Comparison of ENCODE assay signal across 9 mouse cellular contexts in genomic region chr14:8003093-8003670, GRCm38 (mm10). TPM values are rescaled to one million over a fixed set of nuclear protein-coding genes. Genes with fewer than 3 reads are reported as not detected.
DNase-seq lines count a peak whose midpoint lies in the region; ATAC-seq lines count a peak whose summit lies in the region.
"Had no signal": no experiment of that assay in that cellular context is flagged by ENCODE, and none has a peak within 500 bp of the region (broad histone marks: within the 10 kb centered on the region; RNA-seq: fewer than 3 reads in every experiment).

No protein-coding gene starts in this region.

- WGBS in forebrain, embryonic 10.5 days: 2% methylated on average over 23 of the region's 23 CpGs
- WGBS in heart, embryonic 14.5 days: 2% methylated on average over 23 of the region's 23 CpGs
- WGBS in macrophage (ENCODE audit: missing documents): 1% methylated on average over 23 of the region's 23 CpGs
- WGBS in stomach, embryonic 15.5 days: under 1% methylated on average over 23 of the region's 23 CpGs

- H3K79me2 ChIP-seq in macrophage (ENCODE audit: inconsistent target): no peaks in the 10 kb centered on the region

- H3K4me3 ChIP-seq in forebrain, embryonic 10.5 days: peak overlapping the region; percentile 67
- peak overlapping the region; percentile 58 to 79 for H3K4me3 ChIP-seq in heart, embryonic 14.5 days (ENCODE audit: control insufficient read depth in 1 of 2, insufficient read depth in 1 of 2, low read depth in 1 of 2, low read length in 2 of 2)
- peak overlapping the region; percentile 24 for H3K4me3 ChIP-seq in macrophage (ENCODE audit: inconsistent target)
- peak overlapping the region; percentile 62 for H3K4me3 ChIP-seq in stomach, embryonic 15.5 days (replicated peaks)

- no peaks in the 10 kb centered on the region for H3K9me3 ChIP-seq in forebrain, embryonic 10.5 days
- H3K9me3 ChIP-seq in heart, embryonic 14.5 days (ENCODE audit: control insufficient read depth, low read length): no peaks in the 10 kb centered on the region
- no peaks in the 10 kb centered on the region for H3K9me3 ChIP-seq in stomach, embryonic 15.5 days

- peak overlapping the region; percentile 78 for H3K9ac ChIP-seq in heart, embryonic 14.5 days (ENCODE audit: low read length)
- H3K9ac ChIP-seq in stomach, embryonic 15.5 days: peak overlapping the region; percentile 51

- H3K27ac ChIP-seq in forebrain, embryonic 10.5 days: peak overlapping the region; percentile 84
- 0 out of 4 replicates have a peak overlapping the region, but pooled peaks of 1 of the 2 experiments have one; percentile 28 for H3K27ac ChIP-seq in heart, embryonic 14.5 days (replicated peaks in 1 of 2; ENCODE audit: control insufficient read depth in 1 of 2, insufficient read depth in 1 of 2, low read depth in 2 of 2, low read length in 2 of 2)
- no peak overlapping the region for H3K27ac ChIP-seq in macrophage
- H3K27ac ChIP-seq in stomach, embryonic 15.5 days: peak overlapping the region; percentile 40; the same call in 1 of the 2 replicates

- H3K4me1 ChIP-seq in forebrain, embryonic 10.5 days: peaks cover 29% of the 10 kb centered on the region
- peaks cover 12 to 14% of the 10 kb centered on the region in 2 experiments for H3K4me1 ChIP-seq in heart, embryonic 14.5 days (ENCODE audit: control insufficient read depth in 2 of 2, insufficient read depth in 2 of 2, low read length in 2 of 2)
- H3K4me1 ChIP-seq in stomach, embryonic 15.5 days: peaks cover 16% of the 10 kb centered on the region

- H3K27me3 ChIP-seq in forebrain, embryonic 10.5 days (ENCODE audit: poor library complexity, severe bottlenecking): peaks cover 53% of the 10 kb centered on the region
- peaks cover 26% of the 10 kb centered on the region for H3K27me3 ChIP-seq in heart, embryonic 14.5 days (ENCODE audit: control insufficient read depth, insufficient read depth, low read length)
- 0 out of 2 replicates have a peak, but pooled peaks cover 4% of the 10 kb centered on the region for H3K27me3 ChIP-seq in stomach, embryonic 15.5 days (replicated peaks)

- ATAC-seq in cerebellum, adult (ENCODE audit: insufficient number of reproducible peaks, low FRiP score, low TSS enrichment): peak; percentile 37
- ATAC-seq in heart, embryonic 14.5 days (ENCODE audit: insufficient number of reproducible peaks, insufficient read depth, low FRiP score, low read depth): peak; percentile 32
- 0 out of 2 replicates have a peak, but pooled peaks have one; percentile 24 for ATAC-seq in stomach, embryonic 15.5 days (ENCODE audit: insufficient read depth, low FRiP score, low read depth)

- H3K4me2 ChIP-seq in heart, embryonic 14.5 days (ENCODE audit: low read length): peak overlapping the region; percentile 95
- H3K4me2 ChIP-seq in stomach, embryonic 15.5 days: peak overlapping the region; percentile 78

- H3K36me3 ChIP-seq in forebrain, embryonic 10.5 days (replicated peaks): no peaks in the 10 kb centered on the region
- H3K36me3 ChIP-seq in heart, embryonic 14.5 days (ENCODE audit: control insufficient read depth, insufficient read depth, low read length): no peaks in the 10 kb centered on the region
- H3K36me3 ChIP-seq in macrophage (ENCODE audit: inconsistent target): no peaks in the 10 kb centered on the region
- no peaks in the 10 kb centered on the region for H3K36me3 ChIP-seq in stomach, embryonic 15.5 days

- DNase-seq in cerebellum, adult 9-10 months: no peak
- DNase-seq in adrenal gland, postnatal 10 days: peak; percentile 66
- DNase-seq in forebrain, embryonic 10.5 days (ENCODE audit: extremely low spot score, low spot score): no peak
- peak; percentile 65 to 72 for DNase-seq in layer of hippocampus, postnatal 10 days (ENCODE audit: low spot score in 2 of 2)

RNA-seq across cellular contexts. Expression of gene Abhd6, which starts 0.5 kb away (rescaled TPM):
- total RNA-seq in adrenal gland, postnatal 10 days (2021): 10 to 100 TPM; 39.2 to 40.2 TPM
- 18.6 and 20.2 TPM in 2 replicates for polyA plus RNA-seq in forebrain, embryonic 10.5 days (2016; fragmentation: Nextera tagmentation; extraction: Ambion mirVana)
- 11.3 and 11.8 TPM in 2 replicates for polyA plus RNA-seq in heart, embryonic 14.5 days (2014; fragmentation: Nextera tagmentation; extraction: Ambion mirVana)
- total RNA-seq in layer of hippocampus, postnatal 10 days (2021): 10 to 100 TPM; 41.7 to 42.6 TPM
- under 1 TPM in 3 of 26 experiments, not detected in 23; 0.32 to 0.67 (median 0.44) TPM for total RNA-seq in macrophage (2018; cell fraction: chromatin; rRNA removed)
- under 1 TPM; 0.10 to 0.37 (median 0.23) TPM for total RNA-seq in macrophage (2018; cell fraction: cytosol; rRNA removed)
- total RNA-seq in macrophage (2018; cell fraction: nucleus; rRNA removed): under 1 TPM in 8 of 26 experiments, not detected in 18; 0.22 to 0.52 (median 0.31) TPM
- polyA plus RNA-seq in macrophage (2018): 0.29 to 0.41 TPM (median 0.40 TPM) in 3 replicates
- 18.9 and 21.2 TPM in 2 replicates for polyA plus RNA-seq in stomach, embryonic 15.5 days (2015; fragmentation: Nextera tagmentation; extraction: Ambion mirVana)

RNA-seq across cellular contexts. Expression of gene Dnase1l3, which starts 8.8 kb away (rescaled TPM):
- 1 to 10 TPM; 4.2 to 7.8 TPM for total RNA-seq in adrenal gland, postnatal 10 days (2021)
- not detected in 2 replicates for polyA plus RNA-seq in forebrain, embryonic 10.5 days (2016; fragmentation: Nextera tagmentation; extraction: Ambion mirVana)
- 0.08 and 0.13 TPM in 2 replicates for polyA plus RNA-seq in heart, embryonic 14.5 days (2014; fragmentation: Nextera tagmentation; extraction: Ambion mirVana)
- total RNA-seq in layer of hippocampus, postnatal 10 days (2021): under 1 TPM in 1 of 2 experiments, not detected in 1; 0.07 TPM
- 1 to 10 TPM in 2 of 26 experiments, under 1 TPM in 15, not detected in 9; 0.12 to 1.5 (median 0.34) TPM for total RNA-seq in macrophage (2018; cell fraction: chromatin; rRNA removed)
- 1 to 10 TPM in 13 of 26 experiments, under 1 TPM in 13; 0.09 to 3.6 (median 0.84) TPM for total RNA-seq in macrophage (2018; cell fraction: cytosol; rRNA removed)
- 1 to 10 TPM in 13 of 26 experiments, under 1 TPM in 7, not detected in 6; 0.16 to 4.6 (median 2.5) TPM for total RNA-seq in macrophage (2018; cell fraction: nucleus; rRNA removed)
- 0.37 to 0.97 TPM (median 0.40 TPM) in 3 replicates for polyA plus RNA-seq in macrophage (2018)
- 0.94 and 0.99 TPM in 2 replicates for polyA plus RNA-seq in stomach, embryonic 15.5 days (2015; fragmentation: Nextera tagmentation; extraction: Ambion mirVana)

RNA-seq across cellular contexts. Expression of gene Gm45521, which starts 46.1 kb away (rescaled TPM):
- not detected for total RNA-seq in adrenal gland, postnatal 10 days (2021)
- 0.22 and 0.32 TPM in 2 replicates for polyA plus RNA-seq in forebrain, embryonic 10.5 days (2016; fragmentation: Nextera tagmentation; extraction: Ambion mirVana)
- not detected in 2 replicates for polyA plus RNA-seq in heart, embryonic 14.5 days (2014; fragmentation: Nextera tagmentation; extraction: Ambion mirVana)
- total RNA-seq in layer of hippocampus, postnatal 10 days (2021): under 1 TPM; 0.54 to 0.96 TPM
- not detected for total RNA-seq in macrophage (2018; cell fraction: chromatin; rRNA removed)
- total RNA-seq in macrophage (2018; cell fraction: cytosol; rRNA removed): not detected
- total RNA-seq in macrophage (2018; cell fraction: nucleus; rRNA removed): not detected
- polyA plus RNA-seq in macrophage (2018): not detected in 3 replicates
- polyA plus RNA-seq in stomach, embryonic 15.5 days (2015; fragmentation: Nextera tagmentation; extraction: Ambion mirVana): 0.21 TPM in 1 of 2 replicates, not detected in the other
- polyA plus RNA-seq: gonadal fat pad, adult 2 months had no signal

Comparison
In these comparisons a context has a peak if more than half of its experiments do, and no peak if none do; other contexts are left out.
1. DNase-seq: peak in adrenal gland, postnatal 10 days (single experiment) and layer of hippocampus, postnatal 10 days (2 of 2); none in cerebellum, adult 9-10 months (single experiment) and forebrain, embryonic 10.5 days (single experiment).
2. Peak in every context shown above with its lines, with median percentiles within 50 percentile points of each other: ATAC-seq and H3K4me3 ChIP-seq.